In genomic region chr2:18672766-18673164, GRCm38 (mm10) we compare ENCODE assay signal across 8 mouse cellular contexts. TPM values are rescaled to one million over a fixed set of nuclear protein-coding genes. Genes with fewer than 3 reads are reported as not detected.
DNase-seq lines count a peak whose midpoint lies in the region; ATAC-seq and TF ChIP-seq lines count a peak whose summit lies in the region.

No protein-coding gene starts in this region.

- ATAC-seq in embryonic facial prominence, embryonic 11.5 days (replicated peaks; ENCODE audit: insufficient number of reproducible peaks, low FRiP score, low TSS enrichment, low read depth), result no peak
- no peak; the same call in none of the 2 replicates for ATAC-seq in intestine, embryonic 16.5 days

- H3K27me3 ChIP-seq in embryonic facial prominence, embryonic 11.5 days (ENCODE audit: control insufficient read depth, insufficient read depth, low read length), result no peaks in the 10 kb centered on the region
- H3K27me3 ChIP-seq in intestine, embryonic 16.5 days (replicated peaks; ENCODE audit: control insufficient read depth, insufficient read depth, low read length), result no peaks in the 10 kb centered on the region
- H3K27me3 ChIP-seq in myocyte (ENCODE audit: control insufficient read depth, insufficient read depth, insufficient read length), result no peaks in the 10 kb centered on the region

- peak overlapping the region; percentile 88 for H3K4me2 ChIP-seq in embryonic facial prominence, embryonic 11.5 days (ENCODE audit: low read depth, low read length)
- peak overlapping the region; percentile 76 for H3K4me2 ChIP-seq in intestine, embryonic 16.5 days (ENCODE audit: low read depth, low read length)
- peak overlapping the region; percentile 89 for H3K4me2 ChIP-seq in myocyte (ENCODE audit: low read depth)

- H3ac ChIP-seq in myocyte (ENCODE audit: control insufficient read depth, insufficient read length), result peak overlapping the region; percentile 64

- TF ChIP-seq POLR2A in myocyte (IDR thresholded peaks at IDR 0.05; ENCODE audit: insufficient read length, low read depth), result no peak

- no peaks in the 10 kb centered on the region for H3K9me3 ChIP-seq in embryonic facial prominence, embryonic 11.5 days (replicated peaks; ENCODE audit: control insufficient read depth, low read length)
- no peaks in the 10 kb centered on the region for H3K9me3 ChIP-seq in intestine, embryonic 16.5 days (ENCODE audit: control insufficient read depth, low read length)

- 2% methylated on average over 11 of the region's 11 CpGs for WGBS in embryonic facial prominence, embryonic 11.5 days
- 0% methylated on average over 11 of the region's 11 CpGs for WGBS in intestine, embryonic 16.5 days

- no peaks in the 10 kb centered on the region for H3K36me3 ChIP-seq in embryonic facial prominence, embryonic 11.5 days (replicated peaks; ENCODE audit: control insufficient read depth, insufficient read depth, low read depth, low read length)
- H3K36me3 ChIP-seq in intestine, embryonic 16.5 days (ENCODE audit: control insufficient read depth, insufficient read depth, low read length), result no peaks in the 10 kb centered on the region
- H3K36me3 ChIP-seq in myocyte (ENCODE audit: control insufficient read depth, insufficient read depth), result no peaks in the 10 kb centered on the region

- H3K79me2 ChIP-seq in myocyte (ENCODE audit: control insufficient read depth, insufficient read depth), result peaks cover 15% of the 10 kb centered on the region

- peak overlapping the region; percentile 84 for H3K4me3 ChIP-seq in embryonic facial prominence, embryonic 11.5 days (ENCODE audit: low read depth, low read length)
- peak overlapping the region; percentile 78 for H3K4me3 ChIP-seq in intestine, embryonic 16.5 days (ENCODE audit: low read length)
- peak overlapping the region; percentile 78 for H3K4me3 ChIP-seq in myocyte

- no peaks in the 10 kb centered on the region for H3K4me1 ChIP-seq in embryonic facial prominence, embryonic 11.5 days (ENCODE audit: control insufficient read depth, insufficient read depth, low read length)
- peaks cover 4% of the 10 kb centered on the region; the same call in 1 of the 2 replicates for H3K4me1 ChIP-seq in intestine, embryonic 16.5 days (ENCODE audit: control insufficient read depth, insufficient read depth, low read length)

- peak overlapping the region; percentile 99 for H3K9ac ChIP-seq in embryonic facial prominence, embryonic 11.5 days (replicated peaks; ENCODE audit: low read length)
- peak overlapping the region; percentile 100 for H3K9ac ChIP-seq in intestine, embryonic 16.5 days (ENCODE audit: low read depth, low read length)

- peak; percentile 44 to 55 for DNase-seq in adrenal gland, postnatal 36 days
- DNase-seq in adrenal gland, postnatal 14 days, result no peak
- peak; percentile 54 for DNase-seq in 3T3-L1 (ENCODE audit: low read depth, low spot score)
- DNase-seq in embryonic facial prominence, embryonic 11.5 days (ENCODE audit: low spot score), result no peak
- no peak for DNase-seq in Muller cell, postnatal 12 days (ENCODE audit: inconsistent ontology term)
- no peak for DNase-seq in cerebellum, postnatal 25 days

- peak overlapping the region; percentile 98 for H3K27ac ChIP-seq in embryonic facial prominence, embryonic 11.5 days (replicated peaks; ENCODE audit: low read depth, low read length)
- H3K27ac ChIP-seq in intestine, embryonic 16.5 days (ENCODE audit: low read length), result peak overlapping the region; percentile 99

TF ChIP-seq in myocyte, 11 proteins besides CTCF, POLR2A, EP300 and RAD21:
- TF ChIP-seq E2F4 (IDR thresholded peaks at IDR 0.05; ENCODE audit: insufficient read depth), result no peak
- TF ChIP-seq REST (IDR thresholded peaks at IDR 0.05; ENCODE audit: insufficient read depth, insufficient read length), result no peak
- TF ChIP-seq TCF3 (IDR thresholded peaks at IDR 0.05; ENCODE audit: insufficient read length, low read depth), result no peak
- no peak for TF ChIP-seq TCF12 (IDR thresholded peaks at IDR 0.05; ENCODE audit: insufficient read depth, poor library complexity, severe bottlenecking)
- TF ChIP-seq USF1 (IDR thresholded peaks at IDR 0.05; ENCODE audit: low read depth), result no peak
- peak in 2 of 3 experiments; percentile 7 to 59 for TF ChIP-seq MYOG (IDR thresholded peaks at IDR 0.05; ENCODE audit: control insufficient read depth in 1 of 3, insufficient read depth in 1 of 3, insufficient read length in 2 of 3, low read depth in 2 of 3)
- TF ChIP-seq POLR2AphosphoS2 (IDR thresholded peaks at IDR 0.05; ENCODE audit: insufficient read length, low read depth), result no peak
- no peak for TF ChIP-seq SRF (IDR thresholded peaks at IDR 0.05; ENCODE audit: control insufficient read depth, insufficient read length, low read depth)
- peak in 2 of 3 experiments; percentile 29 to 53 for TF ChIP-seq MYOD1 (IDR thresholded peaks at IDR 0.05; ENCODE audit: control insufficient read depth in 1 of 3, insufficient read length in 2 of 3, low read depth in 2 of 3)

RNA-seq across cellular contexts. Expression of gene Commd3, which starts 0.6 kb away (rescaled TPM):
- 100 to 1,000 TPM in 1 of 2 experiments, 10 to 100 TPM in 1; 83.7 to 113 TPM for total RNA-seq in adrenal gland, postnatal 36 days (2021)
- total RNA-seq in adrenal gland, postnatal 14 days (2021), result 105 and 112 TPM in 2 replicates
- polyA plus RNA-seq in embryonic facial prominence, embryonic 11.5 days (2014; fragmentation: Nextera tagmentation; extraction: Ambion mirVana), result 182 and 184 TPM in 2 replicates
- polyA plus RNA-seq in intestine, embryonic 16.5 days (2015; fragmentation: Nextera tagmentation; extraction: Ambion mirVana), result 232 and 238 TPM in 2 replicates
- polyA plus RNA-seq in myocyte (2012; fragmentation: generic; extraction: Trizol), result 121 TPM

RNA-seq across cellular contexts. Expression of gene Bmi1, which starts 4.1 kb away (rescaled TPM):
- 10 to 100 TPM; 51.9 to 73.7 TPM for total RNA-seq in adrenal gland, postnatal 36 days (2021)
- 52.0 and 53.0 TPM in 2 replicates for total RNA-seq in adrenal gland, postnatal 14 days (2021)
- polyA plus RNA-seq in embryonic facial prominence, embryonic 11.5 days (2014; fragmentation: Nextera tagmentation; extraction: Ambion mirVana), result 43.8 and 49.9 TPM in 2 replicates
- 12.0 and 12.5 TPM in 2 replicates for polyA plus RNA-seq in intestine, embryonic 16.5 days (2015; fragmentation: Nextera tagmentation; extraction: Ambion mirVana)
- 15.6 TPM for polyA plus RNA-seq in myocyte (2012; fragmentation: generic; extraction: Trizol)

RNA-seq across cellular contexts. Expression of gene Spag6, which starts 21.1 kb away (rescaled TPM):
- under 1 TPM in 1 of 2 experiments, not detected in 1; 0.33 TPM for total RNA-seq in adrenal gland, postnatal 36 days (2021)
- total RNA-seq in adrenal gland, postnatal 14 days (2021), result 0.41 and 0.56 TPM in 2 replicates
- polyA plus RNA-seq in embryonic facial prominence, embryonic 11.5 days (2014; fragmentation: Nextera tagmentation; extraction: Ambion mirVana), result 0.11 and 0.38 TPM in 2 replicates
- 0.07 TPM in 1 of 2 replicates, not detected in the other for polyA plus RNA-seq in intestine, embryonic 16.5 days (2015; fragmentation: Nextera tagmentation; extraction: Ambion mirVana)
- polyA plus RNA-seq in myocyte (2012; fragmentation: generic; extraction: Trizol), result 0.62 TPM

Comparison
In these comparisons a context has a peak if more than half of its experiments do, and no peak if none do; other contexts are left out.
1. DNase-seq: peak in adrenal gland, postnatal 36 days (2 of 2) and 3T3-L1 (single experiment); none in adrenal gland, postnatal 14 days (single experiment), embryonic facial prominence, embryonic 11.5 days (single experiment), Muller cell, postnatal 12 days (single experiment) and cerebellum, postnatal 25 days (0 of 2).
2. Peak in every context shown above with its lines, with median percentiles within 50 percentile points of each other: H3K4me2 ChIP-seq and H3K4me3 ChIP-seq.